Mouse (Mus musculus): ENCODE measurements around the gene Cggbp1. TPM values are rescaled to one million over a fixed set of nuclear protein-coding genes. Genes with fewer than 3 reads are reported as not detected.

Cggbp1 gene
- total RNA-seq, 2 experiments from 2014 or later = 39.4 to 40.0 TPM

Other genes with a start within 250 kb of the Cggbp1 start
- not detected for gene Csnka2ip, start 249.6 kb upstream of the Cggbp1 start, total RNA-seq (2021)
- 10 to 100 TPM; 22.9 to 26.9 TPM for gene 4930453N24Rik, start 80.8 kb upstream of the Cggbp1 start, total RNA-seq (2021)
- 10 to 100 TPM in 1 of 2 experiments, 1 to 10 TPM in 1; 9.6 to 10.9 TPM for gene Zfp654, start 344 bp upstream of the Cggbp1 start, total RNA-seq (2021)

Data from heart, postnatal 36 days (tissue).